Mouse (Mus musculus): ENCODE measurements around the gene Tubb4b.

DNA sequence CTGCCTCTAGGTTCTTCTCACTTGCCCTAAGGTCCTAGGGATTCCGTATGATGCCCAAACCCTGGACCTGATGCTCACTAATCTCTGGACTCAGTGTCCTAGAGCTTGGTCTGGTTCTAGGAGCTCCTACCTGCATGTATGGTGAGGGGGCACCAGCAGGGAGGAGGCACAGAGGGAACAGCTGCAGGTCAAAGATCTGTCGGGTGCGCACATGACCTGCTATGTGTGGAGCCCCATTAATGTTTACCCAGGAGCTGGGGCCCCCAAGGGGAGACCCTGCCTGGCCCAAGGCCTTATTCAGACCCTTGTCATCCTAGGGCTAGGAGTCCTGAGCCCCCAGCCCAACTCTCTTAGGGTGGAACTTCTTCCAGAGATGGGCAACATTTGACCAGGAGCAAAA is 9.5 kb upstream of the Tubb4b start, which contains the start of gene Slc34a3:
- no peak for TF ChIP-seq CTCF (IDR thresholded peaks at IDR 0.05; ENCODE audit: low read depth)
- TF ChIP-seq EP300 (IDR thresholded peaks at IDR 0.05; ENCODE audit: low read depth): no peak

All from heart, postnatal 0 days (tissue).